Mouse (Mus musculus) MEL (cell line): ENCODE data around the gene Myct1.

Experiments
- CHD2 ChIP-seq: IDR thresholded peaks from 2 replicates; pipeline ENCODE4 v1.6.1; 2011; ENCODE audit warnings: low read length, improper control_type of control experiment
- CTCF ChIP-seq, 3 experiments: IDR thresholded peaks in 2 of 3; conservative IDR thresholded peaks in 1 of 3; 2 replicates each; pipeline ENCODE4 v1.5.1; 2011 to 2012; ENCODE audit warnings: low read length in 3 of 3, low read depth in 2 of 3, mild to moderate bottlenecking in 2 of 3, improper control_type of control experiment in 1 of 3, inconsistent platforms in 1 of 3, mixed read lengths in 1 of 3, moderate library complexity in 1 of 3; ENCODE audit not compliant: control insufficient read depth in 1 of 3, insufficient read depth in 1 of 3, poor library complexity in 1 of 3, severe bottlenecking in 1 of 3
- E2F4 ChIP-seq: IDR thresholded peaks from 2 replicates; pipeline ENCODE4 v1.6.1; 2011; ENCODE audit warnings: low read depth, low read length, improper control_type of control experiment, borderline replicate concordance
- GABPA ChIP-seq: IDR thresholded peaks from 2 replicates; pipeline ENCODE4 v1.6.1; 2012; ENCODE audit warnings: low read depth, mild to moderate bottlenecking, inconsistent platforms, low read length, improper control_type of control experiment, moderate library complexity
- NRF1 ChIP-seq: IDR thresholded peaks from 2 replicates; pipeline ENCODE4 v1.6.1; 2014; ENCODE audit warnings: low read depth, mild to moderate bottlenecking, inconsistent platforms, low read length, improper control_type of control experiment, moderate library complexity; ENCODE audit not compliant: poor library complexity, insufficient read depth, severe bottlenecking
- POLR2A ChIP-seq, 2 experiments: IDR thresholded peaks; 2 replicates each; pipeline ENCODE4 v1.6.1; 2011 to 2012; ENCODE audit warnings: low read length in 2 of 2, mild to moderate bottlenecking in 2 of 2, control low read depth in 1 of 2, improper control_type of control experiment in 1 of 2, low read depth in 1 of 2, moderate library complexity in 1 of 2; ENCODE audit not compliant: control insufficient read depth in 1 of 2, insufficient read depth in 1 of 2, poor library complexity in 1 of 2
- RAD21 ChIP-seq: IDR thresholded peaks from 2 replicates; pipeline ENCODE4 v1.6.1; 2011; ENCODE audit warnings: mild to moderate bottlenecking, low read depth, low read length, improper control_type of control experiment
- RCOR1 ChIP-seq: IDR thresholded peaks from 2 replicates; pipeline ENCODE4 v1.6.1; 2012; ENCODE audit warnings: low read depth, mild to moderate bottlenecking, inconsistent platforms, low read length, improper control_type of control experiment
- TCF12 ChIP-seq: IDR thresholded peaks from 2 replicates; pipeline ENCODE4 v1.6.1; 2014; ENCODE audit warnings: low read depth, mild to moderate bottlenecking, inconsistent platforms, low read length, improper control_type of control experiment, moderate library complexity
- UBTF ChIP-seq: IDR thresholded peaks from 2 replicates; pipeline ENCODE4 v1.6.1; 2012; ENCODE audit warnings: low read depth, mild to moderate bottlenecking, inconsistent platforms, low read length, improper control_type of control experiment, moderate library complexity, borderline replicate concordance; ENCODE audit not compliant: insufficient read depth
- USF1 ChIP-seq: IDR thresholded peaks from 2 replicates; pipeline ENCODE4 v1.6.1; 2014; ENCODE audit warnings: low read depth, mild to moderate bottlenecking, inconsistent platforms, low read length, improper control_type of control experiment, moderate library complexity
- ZNF384 ChIP-seq: IDR thresholded peaks from 2 replicates; pipeline ENCODE4 v1.6.1; 2012; ENCODE audit warnings: low read depth, mild to moderate bottlenecking, inconsistent platforms, low read length, improper control_type of control experiment

GRCm38 (mm10) chr10:5594457-5594856 is 882 bp downstream of the Myct1 start:
- no peak for TF ChIP-seq CTCF (IDR thresholded peaks at IDR 0.05 in 2 of 3, conservative IDR thresholded peaks at IDR 0.05 in 1 of 3; ENCODE audit: control insufficient read depth in 1 of 3, insufficient read depth in 1 of 3, low read depth in 2 of 3, low read length in 3 of 3, poor library complexity in 1 of 3, severe bottlenecking in 1 of 3)
- no peak for TF ChIP-seq RAD21
- TF ChIP-seq POLR2A (IDR thresholded peaks at IDR 0.05; ENCODE audit: control insufficient read depth in 1 of 2, insufficient read depth in 1 of 2, low read depth in 1 of 2, low read length in 2 of 2, poor library complexity in 1 of 2) = no peak
- no peak for TF ChIP-seq UBTF
- no peak for TF ChIP-seq GABPA
- no peak for TF ChIP-seq E2F4
- TF ChIP-seq CHD2 = no peak
- no peak for TF ChIP-seq ZNF384
- no peak for TF ChIP-seq RCOR1
- no peak for TF ChIP-seq TCF12
- no peak for TF ChIP-seq USF1
- TF ChIP-seq NRF1 = no peak
